Mouse (Mus musculus): ENCODE measurements around the gene Cdr2. TPM values are rescaled to one million over a fixed set of nuclear protein-coding genes. Genes with fewer than 3 reads are reported as not detected.
"Not testable (repeated sequence)": the region's sequence is repeated elsewhere in the genome, so short reads cannot be mapped to it uniquely, and the experiment has no call there.

Gene Cdr2
- polyA plus RNA-seq, 1 experiment from 2014 or later, result 11.3 TPM

- no peak overlapping the region for H3K4me2 ChIP-seq (replicated peaks)
- 86% methylated on average over 7 of the region's 7 CpGs for WGBS
- no peak overlapping the region for H3K9ac ChIP-seq
- no peak overlapping the region for H3K27ac ChIP-seq (replicated peaks)
- H3K9me3 ChIP-seq (replicated peaks), result no peaks in the 10 kb centered on the region
- H3K36me3 ChIP-seq, result 0 out of 2 replicates have a peak, but pooled peaks cover 6% of the 10 kb centered on the region
- no peak; the same call in 1 of the 2 replicates for ATAC-seq (ENCODE audit: insufficient number of reproducible peaks, low FRiP score, low TSS enrichment, low read depth)
- no peak overlapping the region for H3K4me3 ChIP-seq (replicated peaks)
- H3K27me3 ChIP-seq, result no peaks in the 10 kb centered on the region
- H3K4me1 ChIP-seq, result no peaks in the 10 kb centered on the region
Measured at GRCm38 (mm10) chr7:120969221-120969620, 12.9 kb downstream of the Cdr2 start.

DNA sequence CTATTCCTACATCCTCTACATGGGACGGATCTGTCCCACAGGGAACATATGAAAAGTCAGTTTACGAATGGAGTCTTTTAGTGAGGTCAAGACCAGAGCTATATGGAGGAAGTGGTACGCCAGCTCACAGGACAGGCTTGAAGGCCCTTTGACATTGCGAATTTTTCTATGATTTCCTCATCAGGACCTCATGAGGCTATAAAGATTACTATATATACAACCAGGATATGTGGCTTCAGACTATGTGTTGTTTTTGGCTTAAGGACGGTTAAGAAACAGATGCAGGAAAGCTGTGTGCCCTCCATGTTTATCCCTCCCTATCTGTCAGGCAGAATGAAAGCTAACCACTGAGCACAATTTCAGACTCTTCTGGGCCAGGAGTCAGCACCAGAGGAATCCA is 19.0 kb downstream of the Cdr2 start:
- ATAC-seq (ENCODE audit: insufficient number of reproducible peaks, low FRiP score, low TSS enrichment, low read depth), result no peak
- Histone ChIP-seq H3K4me1 (no peaks in the 10 kb centered on the region), H3K9ac (no peak overlapping the region), H3K27ac (replicated peaks) (no peak overlapping the region), H3K4me3 (replicated peaks) (no peak overlapping the region), H3K36me3 (peaks cover 28% of the 10 kb centered on the region), H3K9me3 (replicated peaks) (no peaks in the 10 kb centered on the region), H3K4me2 (replicated peaks) (no peak overlapping the region), H3K27me3 (no peaks in the 10 kb centered on the region)
- WGBS, result 86% methylated on average over 5 of the region's 5 CpGs

DNA sequence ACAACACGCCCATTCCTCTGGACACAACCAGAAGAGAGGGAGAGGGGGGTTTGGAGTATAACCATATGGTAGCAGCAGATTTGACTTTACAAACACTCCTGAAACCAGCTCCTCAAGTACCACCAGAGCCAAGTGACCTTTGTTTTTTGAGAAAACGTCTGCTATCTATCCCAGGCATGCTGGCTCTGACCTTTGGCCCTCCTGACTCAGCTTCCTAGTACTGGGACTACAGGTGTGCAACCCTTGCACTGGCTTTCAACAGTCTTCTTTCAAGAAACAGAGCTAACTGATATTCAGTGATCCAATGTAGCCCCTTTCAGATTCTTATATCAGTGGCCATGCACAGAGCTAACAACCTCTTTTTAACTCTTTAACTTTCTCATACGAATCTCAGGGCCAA is 20.2 kb downstream of the Cdr2 start:
- no peak for ATAC-seq (ENCODE audit: insufficient number of reproducible peaks, low FRiP score, low TSS enrichment, low read depth)
- 61% methylated on average over 3 of the region's 3 CpGs for WGBS
- no peak overlapping the region for H3K4me3 ChIP-seq (replicated peaks)
- no peaks in the 10 kb centered on the region for H3K27me3 ChIP-seq
- H3K9me3 ChIP-seq (replicated peaks), result no peaks in the 10 kb centered on the region
- H3K36me3 ChIP-seq, result peaks cover 41% of the 10 kb centered on the region
- no peaks in the 10 kb centered on the region for H3K4me1 ChIP-seq
- H3K27ac ChIP-seq (replicated peaks), result no peak overlapping the region
- H3K9ac ChIP-seq, result no peak overlapping the region
- H3K4me2 ChIP-seq (replicated peaks), result no peak overlapping the region

DNA sequence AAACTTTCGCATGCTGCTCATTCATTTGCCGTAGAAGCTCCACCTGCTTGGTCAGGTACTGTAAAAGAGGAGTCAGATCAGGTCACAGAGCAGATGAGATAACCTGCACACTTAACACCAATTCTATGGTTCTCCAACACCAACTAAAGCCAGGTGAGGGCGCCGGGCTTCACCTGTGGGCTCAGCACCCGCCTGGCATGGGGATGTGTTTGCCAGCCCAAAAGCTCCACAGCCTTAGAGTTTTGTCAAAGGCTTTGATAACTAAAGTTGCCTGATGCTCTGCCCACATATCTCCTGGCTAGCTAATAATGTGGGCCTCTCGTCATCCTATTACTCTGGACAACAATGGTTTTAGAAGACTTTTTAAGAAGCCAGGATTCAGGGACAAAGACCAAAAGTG is 21.5 kb downstream of the Cdr2 start:
- no peak overlapping the region for H3K27ac ChIP-seq (replicated peaks)
- no peak overlapping the region for H3K4me3 ChIP-seq (replicated peaks)
- no peak overlapping the region for H3K4me2 ChIP-seq (replicated peaks)
- H3K4me1 ChIP-seq, result no peaks in the 10 kb centered on the region
- H3K9me3 ChIP-seq (replicated peaks), result no peaks in the 10 kb centered on the region
- no peak for ATAC-seq (ENCODE audit: insufficient number of reproducible peaks, low FRiP score, low TSS enrichment, low read depth)
- no peak overlapping the region for H3K9ac ChIP-seq
- 83% methylated on average over 6 of the region's 6 CpGs for WGBS
- peaks cover 46% of the 10 kb centered on the region for H3K36me3 ChIP-seq
- H3K27me3 ChIP-seq, result no peaks in the 10 kb centered on the region

GRCm38 (mm10) chr7:120960116-120960515 is 22.0 kb downstream of the Cdr2 start:
- H3K27ac ChIP-seq (replicated peaks), result no peak overlapping the region
- no peak for ATAC-seq (ENCODE audit: insufficient number of reproducible peaks, low FRiP score, low TSS enrichment, low read depth)
- H3K36me3 ChIP-seq, result peaks cover 46% of the 10 kb centered on the region
- no peaks in the 10 kb centered on the region for H3K9me3 ChIP-seq (replicated peaks)
- no peaks in the 10 kb centered on the region for H3K4me1 ChIP-seq
- 74% methylated on average over 2 of the region's 2 CpGs for WGBS
- no peak overlapping the region for H3K9ac ChIP-seq
- no peaks in the 10 kb centered on the region for H3K27me3 ChIP-seq
- H3K4me2 ChIP-seq (replicated peaks), result no peak overlapping the region
- no peak overlapping the region for H3K4me3 ChIP-seq (replicated peaks)

DNA sequence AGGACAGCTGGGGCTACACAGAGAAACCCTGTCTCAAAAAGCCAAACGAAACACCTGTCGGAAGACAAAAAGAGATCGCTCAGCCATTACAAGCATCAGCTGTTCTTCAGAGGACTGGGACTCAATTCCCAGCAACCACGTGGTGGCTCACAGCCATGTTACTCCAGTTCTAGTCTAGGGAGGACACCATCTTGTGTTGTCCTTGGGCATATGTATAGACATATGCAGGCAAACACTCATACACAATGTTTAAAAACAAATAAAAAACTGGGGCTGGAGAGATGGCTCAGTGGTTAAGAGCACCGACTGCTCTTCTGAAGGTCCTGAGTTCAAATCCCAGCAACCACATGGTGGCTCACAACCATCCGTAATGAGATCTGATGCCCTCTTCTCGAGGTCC is 28.5 kb downstream of the Cdr2 start:
- not testable (repeated sequence) for H3K27ac ChIP-seq (replicated peaks); H3K9me3 ChIP-seq (replicated peaks); H3K4me2 ChIP-seq (replicated peaks); H3K4me3 ChIP-seq (replicated peaks); H3K4me1 ChIP-seq; H3K27me3 ChIP-seq; H3K9ac ChIP-seq; ATAC-seq (ENCODE audit: insufficient number of reproducible peaks, low FRiP score, low TSS enrichment, low read depth)
- 84% methylated on average over 7 of the region's 7 CpGs for WGBS
- peaks cover 32% of the 10 kb centered on the region for H3K36me3 ChIP-seq

DNA sequence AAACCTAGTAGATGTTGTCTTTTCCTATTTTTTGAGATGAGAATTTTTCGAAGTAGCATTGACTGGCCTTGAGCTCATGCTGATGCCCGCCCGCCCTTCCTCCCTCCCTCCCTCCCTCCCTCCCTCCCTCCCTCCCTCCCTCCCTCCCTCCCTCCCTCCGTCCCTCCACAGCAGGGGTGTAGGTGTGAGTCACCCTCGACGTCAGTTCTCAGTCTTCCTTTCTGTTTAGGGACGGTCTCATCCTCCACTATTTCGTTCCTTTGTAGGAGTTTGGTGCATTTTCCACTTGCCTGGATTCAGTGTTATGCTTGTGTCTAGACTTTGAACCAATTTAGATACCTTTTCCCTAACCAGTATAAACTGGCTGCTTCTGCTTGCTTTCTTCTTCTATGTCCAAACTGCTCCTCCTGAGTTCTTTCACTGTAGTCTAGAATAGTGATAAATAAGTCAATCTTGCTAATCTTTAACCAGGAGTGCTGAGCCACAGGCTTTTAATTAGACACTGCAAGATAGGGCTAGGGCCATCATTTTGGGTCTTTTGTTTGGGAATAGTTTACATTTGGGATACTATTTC is 38.1 kb downstream of the Cdr2 start:
- no peak overlapping the region for H3K27ac ChIP-seq (replicated peaks)
- no peak overlapping the region for H3K9ac ChIP-seq
- no peaks in the 10 kb centered on the region for H3K4me1 ChIP-seq
- no peaks in the 10 kb centered on the region for H3K9me3 ChIP-seq (replicated peaks)
- peaks cover 69% of the 10 kb centered on the region for H3K36me3 ChIP-seq
- H3K4me2 ChIP-seq (replicated peaks), result no peak overlapping the region
- 72% methylated on average over 7 of the region's 8 CpGs for WGBS
- no peaks in the 10 kb centered on the region for H3K27me3 ChIP-seq
- H3K4me3 ChIP-seq (replicated peaks), result no peak overlapping the region
- no peak for ATAC-seq (ENCODE audit: insufficient number of reproducible peaks, low FRiP score, low TSS enrichment, low read depth)

DNA sequence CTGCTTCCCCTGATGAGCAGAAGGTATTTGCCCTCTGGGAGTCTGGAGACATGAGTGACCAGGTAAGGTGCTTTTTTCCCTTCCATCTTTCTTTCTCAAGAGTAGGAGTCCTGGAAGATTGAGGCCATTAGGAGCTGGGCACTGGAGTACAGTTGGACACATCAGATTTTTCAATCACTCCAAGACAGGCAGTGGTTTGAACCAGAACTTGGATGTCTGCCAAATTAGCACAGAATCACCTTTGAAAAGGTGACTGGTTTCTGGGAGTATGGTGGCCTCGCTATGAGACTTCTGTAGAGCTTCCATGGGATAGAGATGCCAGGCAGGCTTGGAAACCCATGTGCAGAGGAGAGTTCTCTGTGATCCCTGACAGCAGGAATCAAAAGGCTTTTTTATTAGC is 39.6 kb downstream of the Cdr2 start:
- no peaks in the 10 kb centered on the region for H3K27me3 ChIP-seq
- H3K36me3 ChIP-seq, result peaks cover 74% of the 10 kb centered on the region
- no peak overlapping the region for H3K9ac ChIP-seq
- no peak overlapping the region for H3K27ac ChIP-seq (replicated peaks)
- no peaks in the 10 kb centered on the region for H3K4me1 ChIP-seq
- no peak overlapping the region for H3K4me3 ChIP-seq (replicated peaks)
- WGBS, result 69% methylated on average over 1 of the region's 1 CpGs
- no peak for ATAC-seq (ENCODE audit: insufficient number of reproducible peaks, low FRiP score, low TSS enrichment, low read depth)
- no peak overlapping the region for H3K4me2 ChIP-seq (replicated peaks)
- no peaks in the 10 kb centered on the region for H3K9me3 ChIP-seq (replicated peaks)

GRCm38 (mm10) chr7:120941214-120941613 is 40.9 kb downstream of the Cdr2 start:
- no peak overlapping the region for H3K27ac ChIP-seq (replicated peaks)
- peaks cover 82% of the 10 kb centered on the region for H3K36me3 ChIP-seq
- no peaks in the 10 kb centered on the region for H3K27me3 ChIP-seq
- no peaks in the 10 kb centered on the region for H3K9me3 ChIP-seq (replicated peaks)
- no peak overlapping the region for H3K4me3 ChIP-seq (replicated peaks)
- WGBS, result 92% methylated on average over 6 of the region's 6 CpGs
- no peak overlapping the region for H3K9ac ChIP-seq
- H3K4me2 ChIP-seq (replicated peaks), result no peak overlapping the region
- no peak for ATAC-seq (ENCODE audit: insufficient number of reproducible peaks, low FRiP score, low TSS enrichment, low read depth)
- H3K4me1 ChIP-seq, result no peaks in the 10 kb centered on the region

DNA sequence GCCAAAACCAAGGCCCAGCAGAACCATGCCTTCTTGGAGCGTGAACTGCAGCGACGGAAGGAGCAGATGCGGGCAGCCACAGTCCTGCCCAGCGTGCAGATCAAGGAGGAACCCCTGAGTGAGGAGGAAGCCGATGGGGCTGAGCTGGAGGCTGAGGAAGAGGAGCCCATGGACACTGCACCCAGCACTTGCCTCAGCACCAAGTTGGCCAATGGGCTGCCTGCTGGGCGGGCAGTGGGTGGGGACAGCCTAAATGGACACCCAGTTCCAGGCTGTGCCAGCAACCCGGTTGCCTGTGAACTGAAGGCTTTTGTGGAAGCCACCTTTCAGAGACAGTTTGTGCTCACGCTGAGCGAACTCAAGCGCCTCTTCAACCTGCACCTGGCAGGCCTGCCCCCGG is 41.8 kb downstream of the Cdr2 start:
- Histone ChIP-seq H3K9ac (no peak overlapping the region), H3K4me1 (no peaks in the 10 kb centered on the region), H3K27me3 (no peaks in the 10 kb centered on the region), H3K4me3 (replicated peaks) (no peak overlapping the region), H3K4me2 (replicated peaks) (no peak overlapping the region), H3K27ac (replicated peaks) (no peak overlapping the region), H3K36me3 (peaks cover 87% of the 10 kb centered on the region), H3K9me3 (replicated peaks) (no peaks in the 10 kb centered on the region)
- 85% methylated on average over 12 of the region's 12 CpGs for WGBS
- peak; percentile 53; the same call in 1 of the 2 replicates for ATAC-seq (ENCODE audit: insufficient number of reproducible peaks, low FRiP score, low TSS enrichment, low read depth)

DNA sequence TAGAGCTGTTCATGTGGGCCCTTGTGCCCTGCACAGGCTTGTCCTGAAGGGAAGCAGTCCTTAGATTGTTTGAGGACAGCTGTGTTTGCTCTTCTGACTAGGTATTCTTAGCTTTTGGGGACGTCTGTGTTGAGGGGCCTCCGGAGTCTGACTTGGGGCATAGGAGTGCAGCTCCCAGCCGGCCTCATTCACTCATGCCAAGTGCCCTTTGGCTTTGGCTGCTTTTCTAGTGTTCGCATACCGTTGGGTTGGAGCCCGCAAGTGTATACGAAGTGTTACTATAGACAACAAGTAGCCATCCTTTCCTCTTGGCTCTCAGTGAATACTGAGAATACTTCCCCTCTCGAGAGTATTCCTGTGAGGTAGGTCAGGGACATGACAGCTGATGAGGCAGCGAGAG is 43.9 kb downstream of the Cdr2 start:
- peaks cover 95% of the 10 kb centered on the region for H3K36me3 ChIP-seq
- WGBS, result 88% methylated on average over 9 of the region's 9 CpGs
- no peak overlapping the region for H3K4me2 ChIP-seq (replicated peaks)
- H3K9ac ChIP-seq, result no peak overlapping the region
- H3K27ac ChIP-seq (replicated peaks), result no peak overlapping the region
- H3K4me1 ChIP-seq, result no peaks in the 10 kb centered on the region
- no peaks in the 10 kb centered on the region for H3K27me3 ChIP-seq
- no peak for ATAC-seq (ENCODE audit: insufficient number of reproducible peaks, low FRiP score, low TSS enrichment, low read depth)
- H3K9me3 ChIP-seq (replicated peaks), result no peaks in the 10 kb centered on the region
- H3K4me3 ChIP-seq (replicated peaks), result no peak overlapping the region

GRCm38 (mm10) chr7:120936522-120936921 is 45.6 kb downstream of the Cdr2 start:
- H3K4me2 ChIP-seq (replicated peaks), result no peak overlapping the region
- H3K27me3 ChIP-seq, result no peaks in the 10 kb centered on the region
- peaks cover 93% of the 10 kb centered on the region for H3K36me3 ChIP-seq
- H3K9me3 ChIP-seq (replicated peaks), result no peaks in the 10 kb centered on the region
- no peak for ATAC-seq (ENCODE audit: insufficient number of reproducible peaks, low FRiP score, low TSS enrichment, low read depth)
- no peak overlapping the region for H3K4me3 ChIP-seq (replicated peaks)
- no peaks in the 10 kb centered on the region for H3K4me1 ChIP-seq
- H3K9ac ChIP-seq, result no peak overlapping the region
- 84% methylated on average over 4 of the region's 4 CpGs for WGBS
- H3K27ac ChIP-seq (replicated peaks), result no peak overlapping the region

All from embryonic facial prominence, embryonic 15.5 days (tissue).